Mouse (Mus musculus) naive thymus-derived CD4-positive, alpha-beta T cell, adult 5 months (primary cell): ENCODE data around the gene Rasgrp1. TPM values are rescaled to one million over a fixed set of nuclear protein-coding genes. Genes with fewer than 3 reads are reported as not detected.

ENCODE experiments used
- polyA plus RNA-seq: library from polyadenylated mRNA; unstranded; fragments of 100-300 nt; shearing (Covaris generic); gene quantifications from one replicate; pipeline ENCODE4 v1.2.1, GENCODE M21; 2017

Rasgrp1 gene
- polyA plus RNA-seq, result 217 TPM

GRCm38 (mm10) chr2:117342547-117343239 is at the start of gene Rasgrp1:
TSS of gene Rasgrp1 (minus strand) at chr2:117343001.

GRCm38 (mm10) chr2:117249255-117250000 is 93.4 kb downstream of the Rasgrp1 start, which contains the start of gene Fam98b:
TSS of gene Fam98b (plus strand) at chr2:117249739.

Other genes with a start within 250 kb of the Rasgrp1 start
- gene Spred1, start 221.6 kb downstream of the Rasgrp1 start, polyA plus RNA-seq, result 4.6 TPM
- gene Fam98b, start 93.3 kb downstream of the Rasgrp1 start, polyA plus RNA-seq, result 2.5 TPM